Mouse (Mus musculus) thymus, postnatal 25 days (tissue): Measurements from ENCODE around the gene Lrrc27.

ENCODE experiments used
- DNase-seq: peaks from one replicate; pipeline ENCODE4 v3.0.0; 2022

Lrrc27 gene

GRCm38 (mm10) chr7:139214596-139215340, 2.0 kb downstream of the Lrrc27 start:
- no peak for DNase-seq

- no peak for DNase-seq
These were observed 2.7 kb downstream of the Lrrc27 start for GRCm38 (mm10) chr7:139215516-139215915.

- no peak for DNase-seq
These were observed 3.2 kb downstream of the Lrrc27 start for GRCm38 (mm10) chr7:139215946-139216345.

GRCm38 (mm10) chr7:139216464-139216863, 3.7 kb downstream of the Lrrc27 start:
- no peak for DNase-seq

- DNase-seq = no peak
These were observed 4.3 kb downstream of the Lrrc27 start for GRCm38 (mm10) chr7:139217046-139217445.

- no peak for DNase-seq
These were observed 6.0 kb downstream of the Lrrc27 start for GRCm38 (mm10) chr7:139218641-139219415.

GRCm38 (mm10) chr7:139219486-139219885, 6.7 kb downstream of the Lrrc27 start:
- no peak for DNase-seq

GRCm38 (mm10) chr7:139220303-139220702, 7.5 kb downstream of the Lrrc27 start:
- DNase-seq = no peak

GRCm38 (mm10) chr7:139221072-139221471, 8.3 kb downstream of the Lrrc27 start:
- DNase-seq = no peak

- no peak for DNase-seq
These were observed 9.1 kb downstream of the Lrrc27 start for GRCm38 (mm10) chr7:139221856-139222255.

GRCm38 (mm10) chr7:139222341-139222740, 9.6 kb downstream of the Lrrc27 start:
- DNase-seq = no peak

GRCm38 (mm10) chr7:139224070-139224469, 11.3 kb downstream of the Lrrc27 start:
- peak; percentile 33 for DNase-seq

- peak; percentile 74 for DNase-seq
These were observed 11.9 kb downstream of the Lrrc27 start for GRCm38 (mm10) chr7:139224725-139225124.

- no peak for DNase-seq
These were observed 13.6 kb downstream of the Lrrc27 start for GRCm38 (mm10) chr7:139226416-139226815.

GRCm38 (mm10) chr7:139228447-139229171, 15.8 kb downstream of the Lrrc27 start:
- no peak for DNase-seq

- DNase-seq = no peak
These were observed 17.0 kb downstream of the Lrrc27 start for GRCm38 (mm10) chr7:139229837-139230236.

GRCm38 (mm10) chr7:139230241-139230640, 17.5 kb downstream of the Lrrc27 start:
- no peak for DNase-seq

- DNase-seq = peak; percentile 94
These were observed 20.9 kb downstream of the Lrrc27 start for GRCm38 (mm10) chr7:139233714-139234113.

- DNase-seq = peak; percentile 34
These were observed 21.8 kb downstream of the Lrrc27 start for GRCm38 (mm10) chr7:139234426-139235188.

GRCm38 (mm10) chr7:139235651-139236358, 23.0 kb downstream of the Lrrc27 start:
- DNase-seq = no peak

- no peak for DNase-seq
These were observed 26.6 kb downstream of the Lrrc27 start for GRCm38 (mm10) chr7:139239432-139239831.

GRCm38 (mm10) chr7:139246086-139246485, 33.3 kb downstream of the Lrrc27 start:
- no peak for DNase-seq
